Mouse (Mus musculus): ENCODE results near the gene Cklf. TPM values are rescaled to one million over a fixed set of nuclear protein-coding genes. Genes with fewer than 3 reads are reported as not detected.

Cklf gene
- polyA plus RNA-seq, 1 experiment from 2014 or later, result 27.9 TPM

DNA sequence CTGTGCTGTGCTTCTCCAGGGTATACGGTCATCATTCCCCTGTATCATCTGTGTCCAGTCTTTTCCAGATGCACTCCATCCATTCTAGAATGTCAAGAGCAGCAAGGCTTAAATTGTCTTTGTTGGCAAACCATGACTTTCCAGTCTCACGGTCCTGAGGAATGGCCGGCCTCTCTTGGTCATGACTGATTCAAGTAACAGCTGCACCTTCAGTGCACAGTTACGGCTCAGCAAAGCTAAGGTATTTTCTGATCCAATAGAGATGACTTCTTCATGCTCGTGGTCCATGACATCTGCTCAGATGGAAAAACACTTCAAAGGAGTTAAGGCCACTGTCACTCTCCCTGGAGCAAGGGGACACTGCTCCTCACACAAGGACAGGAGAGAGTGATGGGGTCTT lies 23.6 kb upstream of the Cklf start:
- Histone ChIP-seq H3K4me3 (ENCODE audit: control insufficient read depth in 1 of 2, insufficient read depth in 1 of 2, low read depth in 1 of 2, low read length in 2 of 2) (no peak overlapping the region), H3K4me2 (ENCODE audit: low read length) (no peak overlapping the region), H3K4me1 (ENCODE audit: control insufficient read depth in 2 of 2, insufficient read depth in 2 of 2, low read length in 2 of 2) (no peaks in the 10 kb centered on the region), H3K9me3 (ENCODE audit: control insufficient read depth, low read length) (peaks cover 6% of the 10 kb centered on the region; the same call in 1 of the 2 replicates), H3K36me3 (ENCODE audit: control insufficient read depth, insufficient read depth, low read length) (peaks cover 62% of the 10 kb centered on the region), H3K9ac (ENCODE audit: low read length) (no peak overlapping the region), H3K27me3 (ENCODE audit: control insufficient read depth, insufficient read depth, low read length) (no peaks in the 10 kb centered on the region), H3K27ac (replicated peaks in 1 of 2; ENCODE audit: control insufficient read depth in 1 of 2, insufficient read depth in 1 of 2, low read depth in 2 of 2, low read length in 2 of 2) (no peak overlapping the region)
- WGBS, result 88% methylated on average over 5 of the region's 5 CpGs
- ATAC-seq (ENCODE audit: insufficient number of reproducible peaks, insufficient read depth, low FRiP score, low read depth), result no peak

DNA sequence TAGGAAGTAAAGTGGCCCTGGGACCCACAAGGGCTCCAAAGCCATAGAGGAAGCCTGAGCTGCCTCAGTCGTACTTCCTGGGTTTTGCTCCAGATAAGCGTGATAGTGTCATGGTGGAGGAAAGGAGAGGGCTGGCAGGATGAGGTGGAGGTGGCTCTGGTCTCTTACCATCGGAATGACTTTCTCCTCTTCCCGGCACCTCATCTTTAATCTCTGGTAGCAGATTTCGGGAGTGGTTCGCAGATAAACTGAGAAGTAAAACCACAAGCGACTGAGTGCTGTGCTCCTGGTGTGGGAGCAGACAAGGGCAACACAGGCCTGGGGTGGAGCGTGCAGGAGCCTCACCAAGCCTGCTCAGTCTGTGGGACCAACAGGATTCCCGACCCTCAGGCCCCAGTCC lies 20.3 kb upstream of the Cklf start:
- H3K27ac ChIP-seq (replicated peaks in 1 of 2; ENCODE audit: control insufficient read depth in 1 of 2, insufficient read depth in 1 of 2, low read depth in 2 of 2, low read length in 2 of 2), result no peak overlapping the region
- WGBS, result 80% methylated on average over 9 of the region's 9 CpGs
- H3K36me3 ChIP-seq (ENCODE audit: control insufficient read depth, insufficient read depth, low read length), result peaks cover 79% of the 10 kb centered on the region
- H3K4me3 ChIP-seq (ENCODE audit: control insufficient read depth in 1 of 2, insufficient read depth in 1 of 2, low read depth in 1 of 2, low read length in 2 of 2), result no peak overlapping the region
- no peak overlapping the region for H3K4me2 ChIP-seq (ENCODE audit: low read length)
- H3K9me3 ChIP-seq (ENCODE audit: control insufficient read depth, low read length), result no peaks in the 10 kb centered on the region
- no peak for ATAC-seq (ENCODE audit: insufficient number of reproducible peaks, insufficient read depth, low FRiP score, low read depth)
- H3K9ac ChIP-seq (ENCODE audit: low read length), result no peak overlapping the region
- H3K4me1 ChIP-seq (ENCODE audit: control insufficient read depth in 2 of 2, insufficient read depth in 2 of 2, low read length in 2 of 2), result no peaks in the 10 kb centered on the region
- H3K27me3 ChIP-seq (ENCODE audit: control insufficient read depth, insufficient read depth, low read length), result no peaks in the 10 kb centered on the region

GRCm38 (mm10) chr8:104232039-104232438 lies 18.6 kb upstream of the Cklf start:
- H3K9me3 ChIP-seq (ENCODE audit: control insufficient read depth, low read length), result no peaks in the 10 kb centered on the region
- H3K27me3 ChIP-seq (ENCODE audit: control insufficient read depth, insufficient read depth, low read length), result no peaks in the 10 kb centered on the region
- H3K4me1 ChIP-seq (ENCODE audit: control insufficient read depth in 2 of 2, insufficient read depth in 2 of 2, low read length in 2 of 2), result no peaks in the 10 kb centered on the region
- H3K36me3 ChIP-seq (ENCODE audit: control insufficient read depth, insufficient read depth, low read length), result peaks cover 83% of the 10 kb centered on the region
- H3K9ac ChIP-seq (ENCODE audit: low read length), result no peak overlapping the region
- H3K4me2 ChIP-seq (ENCODE audit: low read length), result no peak overlapping the region
- H3K4me3 ChIP-seq (ENCODE audit: control insufficient read depth in 1 of 2, insufficient read depth in 1 of 2, low read depth in 1 of 2, low read length in 2 of 2), result no peak overlapping the region
- ATAC-seq (ENCODE audit: insufficient number of reproducible peaks, insufficient read depth, low FRiP score, low read depth), result no peak
- 91% methylated on average over 4 of the region's 4 CpGs for WGBS
- no peak overlapping the region for H3K27ac ChIP-seq (replicated peaks in 1 of 2; ENCODE audit: control insufficient read depth in 1 of 2, insufficient read depth in 1 of 2, low read depth in 2 of 2, low read length in 2 of 2)

DNA sequence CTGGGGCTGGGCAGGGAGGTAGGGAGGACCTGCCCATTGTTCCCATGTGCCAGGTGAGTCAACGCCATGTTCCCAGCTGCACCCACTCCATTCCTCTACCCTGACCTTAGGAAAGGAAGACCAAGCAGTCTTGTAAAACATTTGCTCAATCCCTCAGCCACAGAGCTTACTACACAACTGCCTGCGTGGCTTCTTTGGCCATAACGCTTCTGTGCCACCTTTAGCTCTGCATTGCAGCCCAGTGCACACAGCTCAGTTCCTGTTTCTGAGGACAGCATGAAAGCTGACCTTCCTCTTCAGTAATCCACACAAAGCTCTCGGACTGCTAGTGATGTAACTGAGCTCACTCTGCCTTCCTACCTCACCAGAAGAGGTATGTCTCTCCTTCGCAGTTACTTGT lies 17.7 kb upstream of the Cklf start:
- no peak overlapping the region for H3K27ac ChIP-seq (replicated peaks in 1 of 2; ENCODE audit: control insufficient read depth in 1 of 2, insufficient read depth in 1 of 2, low read depth in 2 of 2, low read length in 2 of 2)
- no peak overlapping the region for H3K9ac ChIP-seq (ENCODE audit: low read length)
- no peaks in the 10 kb centered on the region for H3K4me1 ChIP-seq (ENCODE audit: control insufficient read depth in 2 of 2, insufficient read depth in 2 of 2, low read length in 2 of 2)
- no peaks in the 10 kb centered on the region for H3K9me3 ChIP-seq (ENCODE audit: control insufficient read depth, low read length)
- H3K4me3 ChIP-seq (ENCODE audit: control insufficient read depth in 1 of 2, insufficient read depth in 1 of 2, low read depth in 1 of 2, low read length in 2 of 2), result no peak overlapping the region
- peaks cover 83% of the 10 kb centered on the region for H3K36me3 ChIP-seq (ENCODE audit: control insufficient read depth, insufficient read depth, low read length)
- no peak for ATAC-seq (ENCODE audit: insufficient number of reproducible peaks, insufficient read depth, low FRiP score, low read depth)
- H3K4me2 ChIP-seq (ENCODE audit: low read length), result no peak overlapping the region
- H3K27me3 ChIP-seq (ENCODE audit: control insufficient read depth, insufficient read depth, low read length), result no peaks in the 10 kb centered on the region
- 89% methylated on average over 5 of the region's 5 CpGs for WGBS

GRCm38 (mm10) chr8:104234573-104234972 lies 16.1 kb upstream of the Cklf start:
- ATAC-seq (ENCODE audit: insufficient number of reproducible peaks, insufficient read depth, low FRiP score, low read depth), result no peak
- no peak overlapping the region for H3K4me3 ChIP-seq (ENCODE audit: control insufficient read depth in 1 of 2, insufficient read depth in 1 of 2, low read depth in 1 of 2, low read length in 2 of 2)
- H3K27me3 ChIP-seq (ENCODE audit: control insufficient read depth, insufficient read depth, low read length), result no peaks in the 10 kb centered on the region
- no peak overlapping the region for H3K4me2 ChIP-seq (ENCODE audit: low read length)
- H3K27ac ChIP-seq (replicated peaks in 1 of 2; ENCODE audit: control insufficient read depth in 1 of 2, insufficient read depth in 1 of 2, low read depth in 2 of 2, low read length in 2 of 2), result no peak overlapping the region
- H3K9ac ChIP-seq (ENCODE audit: low read length), result no peak overlapping the region
- WGBS, result 42% methylated on average over 6 of the region's 6 CpGs
- H3K4me1 ChIP-seq (ENCODE audit: control insufficient read depth in 2 of 2, insufficient read depth in 2 of 2, low read length in 2 of 2), result no peaks in the 10 kb centered on the region
- H3K9me3 ChIP-seq (ENCODE audit: control insufficient read depth, low read length), result no peaks in the 10 kb centered on the region
- peaks cover 84% of the 10 kb centered on the region for H3K36me3 ChIP-seq (ENCODE audit: control insufficient read depth, insufficient read depth, low read length)

DNA sequence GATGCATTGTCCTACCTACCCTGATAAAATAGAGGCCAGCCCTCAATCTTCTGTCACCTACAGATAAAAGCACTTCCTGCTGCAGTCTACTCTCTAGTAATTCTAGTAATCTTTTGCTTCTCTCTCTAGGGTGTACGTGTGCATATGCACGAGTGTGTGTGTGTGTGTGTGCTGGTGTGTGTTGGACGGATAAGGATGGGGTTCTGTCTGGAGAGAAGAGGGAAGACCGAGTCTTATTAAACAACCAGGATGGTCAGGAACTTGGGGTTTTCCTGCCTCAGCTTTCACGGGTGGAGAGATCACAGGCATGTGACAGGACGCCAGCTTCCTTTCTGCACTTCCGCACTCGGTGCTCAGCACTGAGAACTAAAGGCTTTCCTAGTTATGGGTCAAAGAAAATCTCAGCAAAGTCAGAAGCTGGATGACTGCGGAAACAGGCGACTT lies 11.2 kb upstream of the Cklf start:
- WGBS, result 65% methylated on average over 10 of the region's 10 CpGs

DNA sequence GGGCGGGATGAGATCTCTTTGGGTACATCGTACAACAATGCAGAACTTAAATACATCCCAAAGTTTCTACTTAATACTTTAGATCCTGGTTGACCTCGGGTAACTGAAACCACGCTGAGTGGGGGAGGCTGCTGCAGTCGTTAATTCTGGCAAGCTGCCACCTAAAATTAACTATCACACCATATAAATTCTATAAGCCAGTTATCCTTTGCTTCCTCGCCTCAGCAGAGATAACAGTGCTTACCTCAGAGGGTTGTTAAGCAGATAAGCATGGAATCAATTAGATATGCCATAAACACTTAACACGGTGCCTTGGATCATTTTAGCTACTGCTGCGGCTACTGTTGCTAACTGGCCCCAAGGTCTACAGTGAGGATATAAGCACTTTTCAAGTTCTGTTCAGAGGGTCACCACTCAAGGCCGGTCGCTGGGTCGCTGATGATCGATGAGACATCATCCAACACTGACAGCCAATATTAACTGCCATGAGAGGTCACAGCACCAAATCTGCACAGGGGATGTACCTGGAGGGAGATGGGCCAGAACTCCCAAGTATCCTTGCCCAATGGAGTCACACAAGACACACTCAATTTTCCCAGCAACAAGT lies 8.5 kb upstream of the Cklf start:
- no peaks in the 10 kb centered on the region for H3K27me3 ChIP-seq (ENCODE audit: control insufficient read depth, insufficient read depth, low read length)
- no peak overlapping the region for H3K27ac ChIP-seq (replicated peaks in 1 of 2; ENCODE audit: control insufficient read depth in 1 of 2, insufficient read depth in 1 of 2, low read depth in 2 of 2, low read length in 2 of 2)
- 75% methylated on average over 12 of the region's 12 CpGs for WGBS
- H3K36me3 ChIP-seq (ENCODE audit: control insufficient read depth, insufficient read depth, low read length), result peaks cover 79% of the 10 kb centered on the region
- no peaks in the 10 kb centered on the region for H3K9me3 ChIP-seq (ENCODE audit: control insufficient read depth, low read length)
- H3K4me2 ChIP-seq (ENCODE audit: low read length), result no peak overlapping the region
- H3K4me1 ChIP-seq (ENCODE audit: control insufficient read depth in 2 of 2, insufficient read depth in 2 of 2, low read length in 2 of 2), result peaks cover 2 to 4% of the 10 kb centered on the region in 2 experiments; a peak in 3 of 4 replicates
- ATAC-seq (ENCODE audit: insufficient number of reproducible peaks, insufficient read depth, low FRiP score, low read depth), result no peak
- H3K4me3 ChIP-seq (ENCODE audit: control insufficient read depth in 1 of 2, insufficient read depth in 1 of 2, low read depth in 1 of 2, low read length in 2 of 2), result no peak overlapping the region
- no peak overlapping the region for H3K9ac ChIP-seq (ENCODE audit: low read length)

More for the DNA sequence above, 11.2 kb upstream of the Cklf start:
- Histone ChIP-seq H3K4me3 (ENCODE audit: control insufficient read depth in 1 of 2, insufficient read depth in 1 of 2, low read depth in 1 of 2, low read length in 2 of 2) (no peak overlapping the region), H3K4me1 (ENCODE audit: control insufficient read depth in 2 of 2, insufficient read depth in 2 of 2, low read length in 2 of 2) (no peaks in the 10 kb centered on the region), H3K4me2 (ENCODE audit: low read length) (no peak overlapping the region), H3K27me3 (ENCODE audit: control insufficient read depth, insufficient read depth, low read length) (no peaks in the 10 kb centered on the region), H3K27ac (replicated peaks in 1 of 2; ENCODE audit: control insufficient read depth in 1 of 2, insufficient read depth in 1 of 2, low read depth in 2 of 2, low read length in 2 of 2) (no peak overlapping the region), H3K36me3 (ENCODE audit: control insufficient read depth, insufficient read depth, low read length) (peaks cover 85% of the 10 kb centered on the region), H3K9ac (ENCODE audit: low read length) (no peak overlapping the region), H3K9me3 (ENCODE audit: control insufficient read depth, low read length) (no peaks in the 10 kb centered on the region)
- no peak for ATAC-seq (ENCODE audit: insufficient number of reproducible peaks, insufficient read depth, low FRiP score, low read depth)

DNA sequence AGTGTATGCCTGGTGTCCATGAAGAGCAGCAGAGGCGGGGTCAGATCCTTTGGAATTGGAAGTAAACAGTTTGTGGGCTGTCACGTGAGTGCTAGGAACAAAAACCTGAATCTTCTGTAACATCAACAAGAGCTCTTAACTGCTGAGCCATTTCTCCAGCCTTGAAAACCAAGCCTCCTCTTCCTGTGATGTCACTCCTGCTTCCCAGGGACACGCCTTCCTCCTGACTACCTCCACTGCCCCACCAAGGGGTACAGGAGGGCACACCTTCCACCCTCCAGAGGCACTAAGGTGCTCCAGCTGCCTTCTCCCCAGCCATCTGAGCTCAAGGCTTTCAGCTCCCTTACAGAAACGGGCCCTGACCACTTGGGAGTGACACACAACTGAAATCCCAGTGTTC lies 4.0 kb upstream of the Cklf start:
- 88% methylated on average over 4 of the region's 4 CpGs for WGBS
- Histone ChIP-seq H3K36me3 (ENCODE audit: control insufficient read depth, insufficient read depth, low read length) (peaks cover 34% of the 10 kb centered on the region), H3K4me2 (ENCODE audit: low read length) (no peak overlapping the region), H3K4me1 (ENCODE audit: control insufficient read depth in 2 of 2, insufficient read depth in 2 of 2, low read length in 2 of 2) (peaks cover 9 to 17% of the 10 kb centered on the region in 2 experiments), H3K9ac (ENCODE audit: low read length) (no peak overlapping the region), H3K27me3 (ENCODE audit: control insufficient read depth, insufficient read depth, low read length) (no peaks in the 10 kb centered on the region), H3K9me3 (ENCODE audit: control insufficient read depth, low read length) (no peaks in the 10 kb centered on the region), H3K4me3 (ENCODE audit: control insufficient read depth in 1 of 2, insufficient read depth in 1 of 2, low read depth in 1 of 2, low read length in 2 of 2) (no peak overlapping the region), H3K27ac (replicated peaks in 1 of 2; ENCODE audit: control insufficient read depth in 1 of 2, insufficient read depth in 1 of 2, low read depth in 2 of 2, low read length in 2 of 2) (no peak overlapping the region)
- no peak for ATAC-seq (ENCODE audit: insufficient number of reproducible peaks, insufficient read depth, low FRiP score, low read depth)
